Mouse (Mus musculus): Measurements from ENCODE around the gene Echdc1. TPM values are rescaled to one million over a fixed set of nuclear protein-coding genes. Genes with fewer than 3 reads are reported as not detected.
"Not testable (repeated sequence)": the region's sequence is repeated elsewhere in the genome, so short reads cannot be mapped to it uniquely, and the experiment has no call there.

Gene Echdc1
- polyA plus RNA-seq, 1 experiment from 2014 or later = 42.4 TPM

GRCm38 (mm10) chr10:29381558-29381957 is 68.6 kb downstream of the Echdc1 start:
- ATAC-seq (ENCODE audit: insufficient read depth, low FRiP score) = no peak

GRCm38 (mm10) chr10:29394890-29395289 is 81.9 kb downstream of the Echdc1 start:
- not testable (repeated sequence) for H3K4me2 ChIP-seq (ENCODE audit: low read depth, low read length); H3K4me3 ChIP-seq (replicated peaks; ENCODE audit: low read length); H3K4me1 ChIP-seq (ENCODE audit: control insufficient read depth, insufficient read depth, low read length); H3K36me3 ChIP-seq (ENCODE audit: control insufficient read depth, insufficient read depth, low read length); H3K9me3 ChIP-seq (replicated peaks; ENCODE audit: control insufficient read depth, low read length); H3K27me3 ChIP-seq (ENCODE audit: control insufficient read depth, insufficient read depth, low read length); ATAC-seq (ENCODE audit: insufficient read depth, low FRiP score); H3K9ac ChIP-seq (ENCODE audit: low read length); H3K27ac ChIP-seq (ENCODE audit: low read length)
- WGBS = 63% methylated on average over 2 of the region's 2 CpGs

More at GRCm38 (mm10) chr10:29381558-29381957, 68.6 kb downstream of the Echdc1 start:
- Histone ChIP-seq H3K4me1 (ENCODE audit: control insufficient read depth, insufficient read depth, low read length) (no peaks in the 10 kb centered on the region), H3K9me3 (replicated peaks; ENCODE audit: control insufficient read depth, low read length) (no peaks in the 10 kb centered on the region), H3K36me3 (ENCODE audit: control insufficient read depth, insufficient read depth, low read length) (no peaks in the 10 kb centered on the region), H3K4me3 (replicated peaks; ENCODE audit: low read length) (no peak overlapping the region), H3K4me2 (ENCODE audit: low read depth, low read length) (no peak overlapping the region), H3K9ac (ENCODE audit: low read length) (no peak overlapping the region), H3K27ac (ENCODE audit: low read length) (no peak overlapping the region), H3K27me3 (ENCODE audit: control insufficient read depth, insufficient read depth, low read length) (no peaks in the 10 kb centered on the region)
- WGBS = 74% methylated on average over 2 of the region's 2 CpGs

Other genes starting within 250 kb of the Echdc1 start
- 2.1 and 2.7 TPM in 2 replicates for gene Soga3, start 169.3 kb upstream of the Echdc1 start, polyA plus RNA-seq (2015; fragmentation: Nextera tagmentation; extraction: Ambion mirVana)
- gene Gm49353, start 114.2 kb upstream of the Echdc1 start, polyA plus RNA-seq (2015; fragmentation: Nextera tagmentation; extraction: Ambion mirVana) = 0.52 and 0.56 TPM in 2 replicates
- 3.0 TPM in 2 replicates for gene 9330159F19Rik, start 101.6 kb upstream of the Echdc1 start, polyA plus RNA-seq (2015; fragmentation: Nextera tagmentation; extraction: Ambion mirVana)
- gene Rnf146, start 49.3 kb downstream of the Echdc1 start, polyA plus RNA-seq (2015; fragmentation: Nextera tagmentation; extraction: Ambion mirVana) = 50.0 and 50.8 TPM in 2 replicates
- 9.8 and 12.0 TPM in 2 replicates for gene Rspo3, start 222.7 kb downstream of the Echdc1 start, polyA plus RNA-seq (2015; fragmentation: Nextera tagmentation; extraction: Ambion mirVana)